Mouse (Mus musculus): ENCODE measurements around the gene Hspa5. TPM values are rescaled to one million over a fixed set of nuclear protein-coding genes. Genes with fewer than 3 reads are reported as not detected.

The Hspa5 gene
- total RNA-seq, 1 experiment = 1,484 TPM

DNA sequence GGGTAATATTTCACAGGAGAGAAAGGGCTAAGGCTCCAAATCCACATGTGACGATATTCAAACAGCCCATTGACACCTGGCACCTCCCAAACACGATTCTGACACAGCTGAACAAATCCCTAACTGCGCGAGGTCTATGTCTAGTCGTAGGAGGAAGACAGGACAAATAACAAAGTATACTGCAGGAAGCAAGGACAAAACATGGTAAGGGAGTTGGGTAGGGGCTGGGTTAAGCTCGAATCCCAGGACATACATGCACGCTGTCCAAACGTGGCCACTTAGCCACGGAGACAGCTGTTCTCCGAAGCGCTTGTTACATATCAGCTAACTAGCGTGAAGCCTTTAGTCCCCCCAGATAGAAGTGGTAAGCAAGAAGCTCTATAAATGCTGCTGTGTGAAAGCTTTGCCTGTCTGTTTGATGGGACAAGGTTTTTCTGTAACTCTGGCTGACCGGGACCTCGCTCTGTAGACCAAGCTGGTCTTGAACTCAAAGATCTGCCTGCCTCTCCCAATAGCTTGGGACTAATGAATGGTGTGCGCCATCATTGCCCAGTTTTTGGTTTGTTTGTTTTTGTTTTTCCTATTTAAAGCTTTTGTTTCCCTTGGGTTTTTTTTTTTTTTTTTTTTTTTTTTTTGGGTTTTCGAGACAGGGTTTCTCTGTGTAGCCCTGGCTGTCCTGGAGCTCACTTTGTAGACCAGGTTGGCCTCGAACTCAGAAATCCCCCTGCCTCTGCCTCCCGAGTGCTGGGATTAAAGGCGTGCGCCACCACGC, 54.9 kb downstream of the Hspa5 start:
- in situ Hi-C loops (cut with MboI; ENCODE audit: low sequenced_read_pairs in 2 of 2, unreplicated experiment in 2 of 2) = loop anchor here in 1 of 2 experiments (25.0 kb wide), 1 partner anchor 286 kb away; the partner anchor contains the start of genes AI182371 and Cntrl
- H3K4me1 ChIP-seq (ENCODE audit: control insufficient read depth in 2 of 2, insufficient read depth in 2 of 2, low read length in 2 of 2, poor library complexity in 1 of 2) = peaks cover 3 to 5% of the 10 kb centered on the region in 2 experiments; a peak in 1 of 4 replicates
- DNase-seq (ENCODE audit: low read depth, low spot score) = no peak
- H3K36me3 ChIP-seq (ENCODE audit: control insufficient read depth, insufficient read depth, low read length, poor library complexity, severe bottlenecking) = no peaks in the 10 kb centered on the region
- TF ChIP-seq ZNF384 (IDR thresholded peaks at IDR 0.05; ENCODE audit: low read depth, low read length) (peak; percentile 75), ZC3H11A (IDR thresholded peaks at IDR 0.05; ENCODE audit: borderline replicate concordance, low read depth, low read length) (no peak), MAFK (IDR thresholded peaks at IDR 0.05; ENCODE audit: insufficient read depth, low read depth, low read length) (no peak), HCFC1 (IDR thresholded peaks at IDR 0.05; ENCODE audit: borderline replicate concordance, insufficient read depth, low read length) (no peak), CHD2 (IDR thresholded peaks at IDR 0.05; ENCODE audit: low read depth, low read length) (no peak)
- H3K27ac ChIP-seq (ENCODE audit: insufficient read depth, low read depth, low read length, poor library complexity, severe bottlenecking) = peak overlapping the region; percentile 35; the same call in 1 of the 2 replicates
- no peaks in the 10 kb centered on the region for H3K9me3 ChIP-seq (ENCODE audit: control insufficient read depth, insufficient read depth, low read depth, low read length)
- H3K9ac ChIP-seq (ENCODE audit: insufficient read depth, low read depth, low read length, poor library complexity, severe bottlenecking) = peak overlapping the region; percentile 87
- peak overlapping the region; percentile 79 to 82 for H3K4me3 ChIP-seq (ENCODE audit: insufficient read depth in 1 of 2, low read depth in 1 of 2, low read length in 2 of 2, poor library complexity in 1 of 2, severe bottlenecking in 1 of 2)

Other genes with a start within 250 kb of the Hspa5 start
- gene Gapvd1, start 16.7 kb upstream of the Hspa5 start, total RNA-seq (2012; rRNA removed) = 41.1 and 47.0 TPM in 2 replicates
- 32.7 and 34.7 TPM in 2 replicates for gene Rabepk, start 27.9 kb downstream of the Hspa5 start, total RNA-seq (2012; rRNA removed)
- 50.9 and 57.2 TPM in 2 replicates for gene Fbxw2, start 54.3 kb downstream of the Hspa5 start, total RNA-seq (2012; rRNA removed)
- gene Gm34653, start 61.0 kb downstream of the Hspa5 start, total RNA-seq (2012; rRNA removed) = 0.53 and 0.62 TPM in 2 replicates
- 0.22 and 0.42 TPM in 2 replicates for gene Cutal, start 102.4 kb downstream of the Hspa5 start, total RNA-seq (2012; rRNA removed)
- gene Psmd5, start 103.0 kb downstream of the Hspa5 start, total RNA-seq (2012; rRNA removed) = 42.4 and 50.6 TPM in 2 replicates
- gene Phf19, start 142.1 kb downstream of the Hspa5 start, total RNA-seq (2012; rRNA removed) = 3.7 and 6.8 TPM in 2 replicates
- 1.2 and 1.3 TPM in 2 replicates for gene Traf1, start 189.8 kb downstream of the Hspa5 start, total RNA-seq (2012; rRNA removed)